Mouse (Mus musculus): ENCODE results near the gene Ddx28. TPM values are rescaled to one million over a fixed set of nuclear protein-coding genes. Genes with fewer than 3 reads are reported as not detected.

Ddx28 gene
- total RNA-seq, 2 experiments from 2014 or later: 14.0 to 16.3 TPM

DNA sequence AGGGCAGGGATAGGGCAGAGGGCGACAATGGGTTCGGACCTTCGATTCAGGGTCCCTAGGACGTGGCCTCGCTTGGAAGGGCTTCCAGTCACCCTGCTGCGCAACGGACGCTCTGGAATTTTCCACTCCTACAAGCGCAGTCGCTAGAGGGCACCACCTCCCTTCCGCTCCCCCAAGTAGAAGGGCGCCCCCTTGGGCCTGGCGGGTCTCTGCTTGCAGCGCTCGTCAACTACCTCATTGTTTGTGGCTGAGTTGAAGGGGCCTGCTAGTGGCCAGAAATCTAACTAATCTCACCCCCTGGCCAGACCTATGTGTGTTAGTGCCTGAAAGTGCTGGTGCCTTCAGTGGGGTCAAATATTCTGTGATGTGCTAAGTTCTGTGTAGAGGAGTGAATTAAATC lies 32.4 kb downstream of the Ddx28 start, which contains the start of gene Dpep3:
TSS of gene Dpep3 (minus strand) at position 105 of the 400 bp plus-strand sequence.
- intact Hi-C loops (cut with DNase I): no loop called here

DNA sequence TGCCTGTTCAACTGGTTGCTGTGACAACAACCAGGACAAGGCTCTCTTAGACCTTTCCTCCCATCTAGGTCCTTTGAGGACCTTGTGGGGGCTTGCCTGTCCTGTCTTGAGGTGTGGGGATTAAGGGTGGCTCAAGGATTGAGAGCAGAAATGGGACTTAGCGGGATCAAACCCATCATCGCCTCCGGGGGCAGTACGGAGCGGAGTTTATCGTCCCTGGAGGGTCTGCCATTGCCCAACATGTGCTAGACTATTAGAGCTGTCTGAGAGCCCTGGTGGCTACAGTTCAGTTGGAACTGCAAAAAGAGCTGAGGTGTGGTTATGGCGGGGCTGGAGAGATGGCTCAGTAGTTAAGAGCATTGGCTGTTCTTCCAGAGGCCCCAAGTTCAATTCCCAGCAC lies 36.3 kb downstream of the Ddx28 start:
- no peak for DNase-seq (ENCODE audit: low spot score in 2 of 2)
- intact Hi-C loops (cut with DNase I): no loop called here

More for the DNA sequence above, 32.4 kb downstream of the Ddx28 start, which contains the start of gene Dpep3:
- DNase-seq (ENCODE audit: low spot score in 2 of 2): no peak

DNA sequence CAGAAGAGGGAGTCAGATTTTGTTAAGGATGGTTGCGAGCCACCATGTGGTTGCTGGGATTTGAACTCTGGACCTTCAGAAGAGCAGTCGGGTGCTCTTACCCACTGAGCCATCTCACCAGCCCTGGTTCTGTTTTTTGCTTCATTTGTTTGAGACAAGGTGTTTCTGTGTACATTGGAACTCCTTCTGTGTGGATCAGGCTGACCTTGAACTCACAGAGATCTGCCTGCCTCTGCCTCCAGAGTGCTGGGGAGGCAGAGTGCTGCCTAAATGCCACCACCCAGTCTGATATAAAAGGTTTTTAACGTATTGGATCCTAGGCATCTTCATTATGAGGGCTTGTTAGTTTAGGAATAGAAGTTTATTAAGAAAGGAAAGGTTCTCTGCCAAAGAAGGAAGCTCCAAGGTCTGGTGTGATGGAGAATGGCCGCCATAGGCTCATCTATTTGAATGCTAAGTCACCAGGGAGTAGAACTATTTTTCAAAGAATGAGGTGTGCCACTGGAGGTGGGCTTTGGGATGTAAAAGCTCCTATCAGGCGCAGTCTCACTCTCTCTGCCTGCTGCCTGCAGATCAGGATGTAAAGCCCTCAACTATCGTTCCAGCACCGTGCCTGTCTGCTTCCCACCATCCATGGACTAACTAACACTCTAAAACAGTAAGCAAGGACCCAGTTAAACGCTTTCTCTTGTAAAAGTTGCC lies 40.5 kb downstream of the Ddx28 start:
- DNase-seq (ENCODE audit: low spot score in 2 of 2): no peak
- intact Hi-C loops (cut with DNase I): no loop called here

DNA sequence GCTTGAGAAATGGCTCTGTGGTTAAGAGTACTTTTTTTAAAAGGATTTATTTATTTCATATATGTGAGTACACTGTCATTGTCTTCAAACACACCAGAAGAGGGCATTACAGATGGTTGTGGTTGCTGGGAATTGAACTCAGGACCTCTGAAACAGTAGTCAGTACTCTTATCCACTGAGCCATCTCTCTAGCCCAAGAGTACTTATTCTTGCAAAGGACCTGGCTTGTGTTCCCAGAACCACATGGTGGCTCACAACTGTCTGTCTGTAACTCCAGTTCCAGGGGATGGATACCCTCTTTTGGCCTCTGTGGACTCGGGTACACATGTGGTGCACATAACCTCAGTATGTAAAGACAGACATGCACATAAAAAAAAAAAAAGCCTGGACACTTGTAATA lies 42.3 kb downstream of the Ddx28 start:
- intact Hi-C loops (cut with DNase I): no loop called here
- DNase-seq (ENCODE audit: low spot score in 2 of 2): no peak

DNA sequence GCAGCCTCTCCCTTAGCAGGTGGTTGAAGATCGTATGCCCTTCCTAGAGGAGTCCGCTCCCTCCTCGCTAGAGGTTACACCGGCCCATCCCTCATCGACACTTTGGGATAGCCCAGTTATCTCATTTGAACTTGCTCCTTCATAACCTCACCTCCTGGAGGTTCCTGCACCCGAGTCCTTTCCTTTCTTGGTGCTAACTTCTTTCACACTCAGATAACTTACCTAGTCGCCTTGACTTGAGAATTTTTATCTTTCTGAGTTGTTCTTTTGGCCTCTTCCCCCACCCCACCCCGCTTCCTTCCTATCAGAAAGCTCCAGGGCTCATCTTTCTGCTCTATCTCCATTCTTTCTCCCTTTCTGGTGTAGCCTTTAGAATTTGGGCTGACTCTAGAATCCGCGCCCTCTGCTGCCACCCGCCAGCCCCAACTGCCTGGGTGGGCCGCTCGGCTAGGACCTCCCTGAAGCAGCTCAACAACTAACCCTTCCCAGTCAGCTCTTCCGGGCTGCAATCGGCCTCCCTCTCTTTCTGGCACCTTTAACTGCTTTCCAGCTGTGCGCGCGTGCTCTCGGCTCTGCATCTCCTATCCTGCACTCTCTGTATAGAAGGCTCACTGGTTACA lies 44.9 kb downstream of the Ddx28 start:
- no peak for DNase-seq (ENCODE audit: low spot score in 2 of 2)
- intact Hi-C loops (cut with DNase I): no loop called here

DNA sequence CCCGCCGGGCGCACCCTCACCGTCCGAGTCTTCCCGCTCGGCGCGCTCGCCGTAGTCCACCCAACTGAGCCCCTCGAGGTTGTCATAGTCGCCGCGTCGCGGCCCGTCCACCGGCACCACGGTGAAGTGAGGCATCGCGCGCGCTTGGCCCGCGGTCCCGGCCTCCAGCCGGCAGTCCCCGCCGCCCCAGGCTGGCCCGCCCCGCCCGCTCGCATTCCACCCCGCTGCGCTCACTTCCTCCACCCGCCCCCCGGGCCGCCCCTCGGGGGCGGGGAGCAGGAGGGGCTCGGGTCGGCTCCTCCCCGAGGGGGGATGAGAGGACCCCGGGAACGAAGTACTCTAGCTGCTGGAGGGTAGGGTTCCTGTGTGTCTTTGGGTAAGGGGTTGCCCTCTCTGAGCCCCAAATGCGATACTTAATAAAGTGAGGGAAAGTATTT lies 45.8 kb downstream of the Ddx28 start, which contains the start of gene Slc12a4:
TSS of gene Slc12a4 (minus strand) at position 193 of the 437 bp plus-strand sequence.
- intact Hi-C loops (cut with DNase I): loop anchor here (2.0 kb wide), 1 partner anchor 27 kb away; the partner anchor contains the start of gene Psmb10
- no peak for DNase-seq (ENCODE audit: low spot score in 2 of 2)

DNA sequence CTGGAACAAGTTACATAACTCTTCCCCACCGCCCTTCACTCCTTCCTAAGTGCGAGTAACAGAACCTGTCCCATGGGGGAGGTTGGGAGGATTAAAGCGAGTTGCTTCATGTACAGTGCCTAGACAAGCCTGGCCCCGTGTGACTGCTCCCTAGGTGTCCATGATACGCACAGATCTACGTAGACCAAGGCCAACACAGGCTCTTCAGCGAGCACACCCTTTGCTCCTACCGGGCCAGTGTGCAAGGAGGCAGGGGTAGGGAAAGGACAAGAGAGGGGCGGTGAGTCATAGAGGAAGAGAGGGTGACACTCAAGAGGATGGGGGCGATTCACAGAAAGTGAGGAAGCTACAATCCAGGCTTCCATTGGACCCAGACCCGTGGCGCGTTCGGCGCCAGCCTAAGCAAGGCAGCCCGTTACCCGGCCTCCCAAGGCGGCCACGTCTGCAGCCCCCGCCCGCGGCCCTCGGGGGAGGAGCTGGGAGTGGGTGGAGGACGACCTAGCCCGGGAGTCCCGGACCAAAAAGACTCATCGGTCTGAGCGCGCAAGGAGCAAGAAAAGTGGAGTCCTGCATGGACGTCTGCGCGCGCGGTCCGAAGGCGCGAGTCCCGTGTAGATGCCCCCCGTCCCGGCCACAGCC lies 46.3 kb downstream of the Ddx28 start:
- intact Hi-C loops (cut with DNase I): loop anchor here (2.0 kb wide), 1 partner anchor 27 kb away; the partner anchor contains the start of gene Psmb10
- no peak for DNase-seq (ENCODE audit: low spot score in 2 of 2)

DNA sequence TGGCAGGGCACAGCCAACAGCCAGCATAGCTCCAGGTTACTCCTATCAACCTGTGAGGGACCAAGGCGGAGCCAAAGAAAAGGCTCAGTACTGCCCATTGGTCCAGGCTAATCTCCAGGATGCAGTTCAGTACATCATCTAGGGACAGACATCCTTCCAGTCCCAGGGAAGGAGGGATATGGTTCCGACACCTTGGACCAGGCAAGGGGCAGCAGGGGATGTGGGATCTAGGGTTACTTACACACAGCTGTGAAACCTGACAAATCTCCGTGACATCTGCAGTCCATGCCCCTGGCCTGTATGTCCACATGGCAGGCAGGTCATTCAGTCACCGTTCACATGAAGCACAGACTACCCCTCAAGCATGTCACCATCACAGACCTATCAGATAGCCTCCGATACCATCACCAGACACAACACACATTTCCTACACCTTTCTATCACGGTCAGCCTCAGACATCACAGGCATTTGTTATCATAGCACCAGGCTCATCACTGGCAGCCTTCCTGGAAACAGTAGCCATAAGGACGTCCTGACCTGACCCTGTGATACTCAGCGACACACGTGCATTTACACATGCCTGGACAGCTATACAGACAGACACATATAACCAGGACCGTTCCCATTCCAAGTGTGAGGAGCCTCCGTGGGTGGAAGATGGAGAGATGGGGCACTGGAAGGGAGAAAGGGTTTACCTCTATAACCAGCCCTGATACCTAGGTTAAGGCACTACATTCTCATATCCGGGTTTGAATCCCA lies 47.0 kb downstream of the Ddx28 start:
- no peak for DNase-seq (ENCODE audit: low spot score in 2 of 2)
- intact Hi-C loops (cut with DNase I): loop anchor here (2.0 kb wide), 1 partner anchor 26 kb away; the partner anchor contains the start of gene Psmb10

DNA sequence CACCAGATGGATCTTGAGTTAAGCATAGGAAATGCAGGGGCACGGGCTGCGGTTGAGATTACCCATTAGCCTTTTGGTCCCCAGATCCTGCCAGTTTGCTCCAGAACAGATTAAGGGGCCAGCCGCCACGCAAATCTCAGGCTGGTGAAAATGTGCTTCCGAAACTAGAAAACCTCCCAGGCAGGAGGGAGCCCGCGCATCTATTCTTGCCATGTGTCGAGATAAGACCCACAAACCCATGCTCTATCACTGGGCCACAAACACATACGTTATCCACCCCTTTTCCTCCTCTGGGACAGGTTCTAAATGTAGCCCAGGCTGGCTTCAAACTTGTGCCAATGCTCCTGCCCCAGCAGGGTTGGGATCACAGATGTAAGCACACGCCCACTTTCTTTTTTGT lies 50.1 kb downstream of the Ddx28 start:
- intact Hi-C loops (cut with DNase I): no loop called here
- DNase-seq (ENCODE audit: low spot score in 2 of 2): no peak

DNA sequence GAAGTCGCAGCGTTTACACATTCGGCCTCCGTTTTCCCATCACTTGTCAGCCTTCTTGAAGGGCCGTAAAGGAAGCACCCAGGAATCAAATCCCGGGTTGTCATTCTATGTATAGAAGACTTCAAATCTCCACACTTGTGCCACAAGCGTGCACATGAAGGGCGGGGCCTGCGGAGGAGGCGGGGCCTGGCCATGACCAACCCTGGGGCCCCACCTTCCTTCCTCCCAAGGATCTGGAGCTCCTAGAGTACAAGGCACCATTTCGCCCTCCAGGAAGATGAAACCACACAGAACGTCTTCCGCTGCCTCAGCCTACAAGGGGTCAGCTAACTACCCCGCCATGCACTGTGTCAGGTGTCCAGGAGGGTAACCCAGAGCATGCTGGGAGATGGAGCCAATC lies 50.6 kb downstream of the Ddx28 start:
- intact Hi-C loops (cut with DNase I): no loop called here

More for the DNA sequence above, 50.6 kb downstream of the Ddx28 start:
- no peak for DNase-seq (ENCODE audit: low spot score in 2 of 2)

Other genes starting within 250 kb of the Ddx28 start
- 10 to 100 TPM; 22.1 to 25.1 TPM for gene Ranbp10, start 184.5 kb downstream of the Ddx28 start, total RNA-seq (2021)
- not detected for gene Tsnaxip1, start 184.2 kb downstream of the Ddx28 start, total RNA-seq (2021)
- gene Cenpt, start 158.6 kb downstream of the Ddx28 start, total RNA-seq (2021): 10 to 100 TPM; 15.2 to 18.0 TPM
- 10 to 100 TPM; 38.9 to 44.8 TPM for gene Thap11, start 156.8 kb downstream of the Ddx28 start, total RNA-seq (2021)
- gene Nutf2, start 151.3 kb downstream of the Ddx28 start, total RNA-seq (2021): 10 to 100 TPM; 25.7 to 35.4 TPM
- gene Edc4, start 131.0 kb downstream of the Ddx28 start, total RNA-seq (2021): 10 to 100 TPM; 56.9 to 68.4 TPM
- 1 to 10 TPM; 2.8 to 5.3 TPM for gene Nrn1l, start 118.3 kb downstream of the Ddx28 start, total RNA-seq (2021)
- 1 to 10 TPM; 8.6 to 9.7 TPM for gene Pskh1, start 111.4 kb downstream of the Ddx28 start, total RNA-seq (2021)
- gene Ctrl, start 78.0 kb downstream of the Ddx28 start, total RNA-seq (2021): 1 to 10 TPM in 1 of 2 experiments, under 1 TPM in 1; 0.79 to 1.9 TPM
- gene Psmb10, start 73.4 kb downstream of the Ddx28 start, total RNA-seq (2021): 100 to 1,000 TPM in 1 of 2 experiments, 10 to 100 TPM in 1; 80.6 to 117 TPM
- 10 to 100 TPM; 26.7 to 29.0 TPM for gene Lcat, start 68.5 kb downstream of the Ddx28 start, total RNA-seq (2021)
- 10 to 100 TPM; 18.6 to 20.0 TPM for gene Slc12a4, start 45.8 kb downstream of the Ddx28 start, total RNA-seq (2021)
- not detected for gene Dpep3, start 32.5 kb downstream of the Ddx28 start, total RNA-seq (2021)
- gene Dus2, start 20.5 kb downstream of the Ddx28 start, total RNA-seq (2021): 10 to 100 TPM; 16.4 to 19.3 TPM
- gene Dpep2nb, start 5.9 kb downstream of the Ddx28 start, total RNA-seq (2021): under 1 TPM; 0.30 to 0.36 TPM
- 10 to 100 TPM; 10.7 to 13.3 TPM for gene Nfatc3, start 47.0 kb upstream of the Ddx28 start, total RNA-seq (2021)
- gene Esrp2, start 125.1 kb upstream of the Ddx28 start, total RNA-seq (2021): under 1 TPM; 0.30 to 0.36 TPM
- gene Pla2g15, start 138.5 kb upstream of the Ddx28 start, total RNA-seq (2021): 10 to 100 TPM; 25.9 to 26.3 TPM
- gene Slc7a6, start 157.0 kb upstream of the Ddx28 start, total RNA-seq (2021): 10 to 100 TPM; 24.0 to 28.7 TPM
- 10 to 100 TPM; 26.1 to 29.4 TPM for gene Slc7a6os, start 199.1 kb upstream of the Ddx28 start, total RNA-seq (2021)
- 10 to 100 TPM; 35.3 to 41.3 TPM for gene Prmt7, start 199.1 kb upstream of the Ddx28 start, total RNA-seq (2021)

All from left cerebral cortex, postnatal 36 days (tissue).